Mouse (Mus musculus) layer of hippocampus, adult 18-20 months (tissue): ENCODE results near the gene Arnt2. TPM values are rescaled to one million over a fixed set of nuclear protein-coding genes. Genes with fewer than 3 reads are reported as not detected.
A peak's percentile ranks its signal among the peaks of the same experiment; 100 is the strongest.

Source experiments
- DNase-seq, 2 experiments: peaks; one replicate each; pipeline ENCODE4 v3.0.0; 2022; ENCODE audit warnings: low spot score in 2 of 2
- total RNA-seq, 2 experiments: library from RNA; stranded (reverse); gene quantifications; 2 replicates each; pipeline ENCODE4 v1.2.3; 2021

The Arnt2 gene
- total RNA-seq, 2 experiments from 2014 or later: 158 to 160 TPM

- DNase-seq: no peak
These were observed 159.2 kb downstream of the Arnt2 start for GRCm38 (mm10) chr7:84250736-84251135.

- no peak for DNase-seq
These were observed 160.0 kb downstream of the Arnt2 start for GRCm38 (mm10) chr7:84249951-84250350.

GRCm38 (mm10) chr7:84249381-84249780 lies 160.6 kb downstream of the Arnt2 start:
- DNase-seq: no peak

- no peak for DNase-seq
These were observed 161.9 kb downstream of the Arnt2 start for GRCm38 (mm10) chr7:84247960-84248665.

GRCm38 (mm10) chr7:84246878-84247277 lies 163.1 kb downstream of the Arnt2 start:
- DNase-seq: no peak

- DNase-seq: no peak
These were observed 163.9 kb downstream of the Arnt2 start for GRCm38 (mm10) chr7:84246093-84246492.

- DNase-seq: no peak
These were observed 169.6 kb downstream of the Arnt2 start for GRCm38 (mm10) chr7:84240406-84240805.

- DNase-seq: no peak
These were observed 172.3 kb downstream of the Arnt2 start for GRCm38 (mm10) chr7:84237655-84238054.

GRCm38 (mm10) chr7:84231396-84231795 lies 178.6 kb downstream of the Arnt2 start:
- DNase-seq: no peak

GRCm38 (mm10) chr7:84227652-84228051 lies 182.3 kb downstream of the Arnt2 start:
- no peak for DNase-seq

- no peak for DNase-seq
These were observed 183.1 kb downstream of the Arnt2 start for GRCm38 (mm10) chr7:84226909-84227308.

- no peak for DNase-seq
These were observed 197.9 kb downstream of the Arnt2 start for GRCm38 (mm10) chr7:84212112-84212511.

- DNase-seq: no peak
These were observed 199.2 kb downstream of the Arnt2 start for GRCm38 (mm10) chr7:84210585-84211291.

- peak in 1 of 2 experiments; percentile 39 for DNase-seq
These were observed 206.0 kb downstream of the Arnt2 start for GRCm38 (mm10) chr7:84203981-84204380.

- no peak for DNase-seq
These were observed 208.6 kb downstream of the Arnt2 start for GRCm38 (mm10) chr7:84201151-84202068.

GRCm38 (mm10) chr7:84197208-84197860 lies 212.6 kb downstream of the Arnt2 start:
- no peak for DNase-seq

Other genes with a start within 250 kb of the Arnt2 start
- 10 to 100 TPM; 79.9 to 87.8 TPM for gene Gm2115, start 118.8 kb upstream of the Arnt2 start, total RNA-seq
- gene Fah, start 196.5 kb upstream of the Arnt2 start, total RNA-seq: 10 to 100 TPM; 22.9 to 23.7 TPM